Mouse (Mus musculus) mature B cell (primary cell): Measurements from ENCODE around the gene Lrp6.

ENCODE experiments used
- in situ Hi-C: fragments of 300-500 bp; cut with MboI; formaldehyde crosslinking; loops from 2 replicates; pipeline ENCODE4 v1.14.3; 2019

Gene Lrp6

GRCm38 (mm10) chr6:134575288-134575741 is 8.6 kb upstream of the Lrp6 start:
- in situ Hi-C loops, result no loop called here

- in situ Hi-C loops, result no loop called here
Measured at GRCm38 (mm10) chr6:134567986-134568556, 1.3 kb upstream of the Lrp6 start.

GRCm38 (mm10) chr6:134566248-134566817 is 432 bp downstream of the Lrp6 start:
- in situ Hi-C loops, result no loop called here

DNA sequence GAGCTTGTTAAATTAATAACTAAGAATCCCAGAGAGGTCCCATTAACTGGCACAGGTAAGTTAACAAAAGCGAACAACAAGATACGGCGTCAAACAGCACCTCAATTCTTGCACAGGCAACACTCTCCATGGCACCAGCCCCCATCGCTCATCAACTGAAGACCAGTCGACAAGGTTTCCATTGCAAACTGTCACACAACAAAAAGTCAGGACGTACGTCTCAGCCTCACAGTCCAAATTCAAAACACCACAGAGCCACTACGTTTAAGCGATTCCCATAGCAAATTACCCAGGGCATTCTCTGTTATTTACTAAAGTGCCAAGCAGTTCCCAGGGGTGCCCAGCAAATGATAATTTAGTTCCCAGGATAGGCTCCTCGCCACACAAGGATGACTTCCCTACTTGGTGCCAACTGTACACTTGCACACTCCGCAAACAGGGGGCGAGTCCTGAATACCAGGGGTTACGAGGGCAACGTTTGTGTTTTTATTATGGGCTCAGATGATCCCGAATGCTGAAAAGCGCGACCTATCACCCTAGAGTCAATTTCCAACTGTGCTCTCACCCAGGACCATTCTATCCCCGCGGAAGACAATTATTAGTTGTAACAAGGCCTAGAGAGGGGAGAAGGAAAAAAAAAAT is 1.0 kb downstream of the Lrp6 start:
- in situ Hi-C loops, result no loop called here

DNA sequence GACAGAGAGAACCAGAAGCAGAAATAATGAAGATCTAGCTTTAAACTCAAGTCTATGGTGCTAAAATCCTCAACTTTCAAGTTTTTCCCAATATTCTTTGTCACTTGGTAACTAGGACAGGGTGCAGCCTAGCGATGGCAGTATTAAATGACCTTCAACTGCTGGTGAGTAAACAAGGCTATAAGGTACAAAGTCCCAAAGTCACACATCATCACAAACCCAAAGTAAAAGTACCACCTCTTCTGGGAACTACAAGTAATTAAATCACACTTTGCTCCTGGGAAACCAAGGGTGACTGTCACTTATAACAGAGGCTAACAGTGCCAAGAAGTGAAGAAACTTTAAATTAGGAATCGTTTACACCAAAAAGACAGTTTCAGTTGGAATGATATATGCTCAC is 2.2 kb downstream of the Lrp6 start:
- in situ Hi-C loops, result no loop called here

DNA sequence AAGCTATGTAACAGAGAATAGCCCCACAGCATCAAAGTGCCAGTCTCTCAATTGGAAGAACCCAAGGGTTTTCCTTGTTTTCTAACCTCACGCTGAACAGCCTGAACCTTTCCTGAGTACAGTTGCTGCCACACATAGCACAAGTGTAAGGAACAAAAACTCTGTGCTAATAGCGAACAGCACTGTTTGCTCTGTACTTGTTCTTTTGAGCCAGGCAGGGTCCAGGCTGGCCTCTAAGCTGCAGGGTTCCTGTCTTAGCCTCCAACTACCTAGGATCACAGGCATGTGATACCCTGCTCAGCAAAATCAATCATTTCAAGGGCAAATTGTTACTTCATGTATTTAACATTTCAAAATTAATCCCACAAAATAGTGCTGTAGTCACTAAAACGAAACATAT is 7.1 kb downstream of the Lrp6 start:
- in situ Hi-C loops, result no loop called here

DNA sequence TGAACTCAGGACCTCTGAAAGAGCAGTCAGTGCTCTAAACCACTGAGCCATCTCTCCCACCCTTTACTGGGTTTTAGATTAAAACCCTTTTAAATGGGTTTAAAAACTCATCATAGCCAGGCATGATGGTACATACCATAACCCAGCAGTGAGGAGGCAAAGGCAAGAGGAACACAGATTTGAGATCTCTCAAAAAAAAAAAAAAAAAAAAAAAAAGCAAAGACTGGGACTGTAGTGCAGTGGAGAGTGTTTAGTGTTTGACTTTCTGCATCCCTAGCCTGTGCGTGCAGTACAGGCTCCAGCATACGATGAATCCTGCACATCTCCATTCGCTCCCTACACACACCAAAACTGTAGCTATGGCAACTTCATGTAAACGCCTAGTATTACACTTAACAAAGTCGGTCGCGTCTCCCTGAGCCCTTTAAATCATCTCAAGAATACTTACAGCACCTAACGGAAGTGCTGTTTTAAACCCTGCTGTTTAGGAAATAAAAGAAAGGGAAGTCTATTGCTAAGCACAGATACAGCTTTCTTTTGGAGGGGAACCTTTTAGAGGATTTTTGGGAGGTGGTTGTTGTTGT is 8.1 kb downstream of the Lrp6 start:
- in situ Hi-C loops, result no loop called here

- in situ Hi-C loops, result no loop called here
Measured at GRCm38 (mm10) chr6:134557043-134557442, 9.7 kb downstream of the Lrp6 start.

GRCm38 (mm10) chr6:134556185-134556950 is 10.4 kb downstream of the Lrp6 start:
- in situ Hi-C loops, result no loop called here

GRCm38 (mm10) chr6:134555178-134555577 is 11.6 kb downstream of the Lrp6 start:
- in situ Hi-C loops, result no loop called here

GRCm38 (mm10) chr6:134554230-134554629 is 12.5 kb downstream of the Lrp6 start:
- in situ Hi-C loops, result no loop called here

DNA sequence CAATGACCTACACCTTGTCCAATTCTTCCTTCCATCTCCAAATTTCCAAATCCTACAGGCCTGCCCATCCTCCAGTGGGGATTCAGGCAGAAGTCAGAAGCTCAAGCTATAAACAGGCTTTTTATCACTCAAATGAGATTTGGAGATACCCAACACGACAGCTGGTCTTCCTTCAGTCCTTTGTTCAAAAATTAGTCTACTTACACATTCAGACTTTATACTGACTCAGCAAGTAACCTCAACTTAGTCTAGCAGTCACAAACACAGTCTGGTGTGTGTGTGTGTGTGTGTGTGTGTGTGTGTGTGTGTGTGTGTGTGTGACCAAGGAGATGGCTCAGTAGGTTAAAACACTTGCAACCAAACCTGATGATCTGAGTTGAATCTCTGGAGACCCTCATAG is 15.8 kb downstream of the Lrp6 start:
- in situ Hi-C loops, result no loop called here

DNA sequence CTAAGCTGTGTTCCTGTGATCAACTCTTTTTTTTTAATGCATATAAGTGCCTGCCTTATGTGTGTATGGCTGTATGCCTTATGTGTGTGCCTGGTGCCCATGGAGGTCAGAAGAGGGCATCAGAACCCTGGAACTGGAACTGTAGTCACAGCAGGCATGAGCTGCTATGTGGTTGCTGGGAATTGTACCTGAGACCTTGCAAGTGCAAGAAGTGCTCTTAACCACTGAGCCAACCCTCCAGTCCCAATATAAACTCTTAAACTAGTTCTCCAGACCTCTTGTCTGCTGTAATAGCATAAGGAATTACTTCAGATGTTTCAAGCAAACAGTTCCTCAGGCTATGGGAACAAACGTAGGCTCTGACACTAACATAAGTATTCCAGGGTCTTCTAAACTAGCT is 16.4 kb downstream of the Lrp6 start:
- in situ Hi-C loops, result no loop called here

DNA sequence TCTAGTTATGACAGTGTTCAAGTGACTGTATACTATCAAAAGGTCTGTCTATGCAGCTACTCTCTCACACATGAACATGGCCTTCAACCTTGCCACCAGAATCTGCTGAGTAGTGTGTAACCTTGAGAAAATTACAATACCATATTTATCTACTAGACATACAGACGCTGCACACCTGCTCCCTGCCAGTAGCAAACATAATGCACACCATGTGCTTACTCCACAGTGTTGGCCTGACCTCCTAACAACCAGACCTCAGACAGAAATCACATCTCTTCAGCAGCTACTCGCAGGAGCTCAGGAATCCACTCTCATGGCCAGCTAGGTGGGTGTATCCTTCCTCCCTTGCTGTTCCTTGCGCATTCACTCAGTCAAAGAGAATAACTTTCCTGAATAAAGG is 21.9 kb downstream of the Lrp6 start:
- in situ Hi-C loops, result no loop called here

DNA sequence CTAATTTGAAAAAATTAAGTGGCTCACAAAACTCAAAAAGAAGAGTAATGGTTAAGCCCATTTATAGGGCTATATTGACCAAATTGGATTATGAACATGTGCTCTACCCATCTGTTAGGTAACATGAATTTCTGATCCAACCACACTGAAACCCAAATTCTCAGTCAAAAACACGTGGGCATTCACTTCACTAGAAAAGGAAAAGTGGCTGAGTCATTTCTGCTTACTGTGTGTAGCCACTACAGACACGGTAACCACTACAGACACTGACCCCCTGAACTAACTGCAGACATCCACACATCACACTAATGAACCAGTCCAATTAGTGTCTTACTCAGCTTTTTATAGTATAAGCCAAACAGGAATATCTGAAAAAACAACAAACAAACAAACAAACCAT is 22.7 kb downstream of the Lrp6 start:
- in situ Hi-C loops, result no loop called here

DNA sequence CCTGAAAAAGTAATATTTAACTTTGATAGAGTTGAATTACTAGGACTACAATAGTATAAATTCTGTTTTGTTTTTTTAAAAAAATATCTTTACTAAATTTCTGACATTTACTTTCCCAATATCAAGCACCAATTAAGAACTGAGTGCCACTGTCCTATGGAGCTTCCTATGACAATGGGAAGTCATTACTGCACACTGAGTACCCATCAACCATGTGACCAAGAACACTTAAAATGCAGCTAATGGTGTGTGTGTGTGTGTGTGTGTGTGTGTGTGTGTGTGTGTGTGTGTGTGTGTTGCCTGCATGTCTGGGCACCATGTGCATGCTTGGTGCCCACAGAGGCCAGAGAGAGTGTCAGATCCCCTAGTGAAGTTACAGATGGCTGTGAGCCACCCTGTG is 23.2 kb downstream of the Lrp6 start:
- in situ Hi-C loops, result no loop called here

DNA sequence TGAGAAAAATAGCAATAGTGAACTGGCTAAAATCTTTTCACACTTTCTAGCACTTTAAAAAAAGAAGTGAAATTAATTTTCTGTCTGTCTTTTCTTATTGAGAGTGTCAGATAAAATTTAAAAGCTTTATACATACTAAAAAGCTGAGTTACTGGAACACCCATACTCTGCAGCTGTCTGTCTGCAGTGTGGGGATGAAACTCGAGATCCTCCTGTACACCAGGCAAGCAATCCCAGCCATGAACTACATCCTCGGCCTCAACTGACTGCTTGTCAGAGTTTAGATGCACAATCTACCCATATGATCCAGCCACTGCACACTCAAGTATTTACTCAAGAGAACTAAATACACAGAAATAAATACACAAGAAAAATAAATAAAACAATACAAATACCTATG is 24.4 kb downstream of the Lrp6 start:
- in situ Hi-C loops, result no loop called here

DNA sequence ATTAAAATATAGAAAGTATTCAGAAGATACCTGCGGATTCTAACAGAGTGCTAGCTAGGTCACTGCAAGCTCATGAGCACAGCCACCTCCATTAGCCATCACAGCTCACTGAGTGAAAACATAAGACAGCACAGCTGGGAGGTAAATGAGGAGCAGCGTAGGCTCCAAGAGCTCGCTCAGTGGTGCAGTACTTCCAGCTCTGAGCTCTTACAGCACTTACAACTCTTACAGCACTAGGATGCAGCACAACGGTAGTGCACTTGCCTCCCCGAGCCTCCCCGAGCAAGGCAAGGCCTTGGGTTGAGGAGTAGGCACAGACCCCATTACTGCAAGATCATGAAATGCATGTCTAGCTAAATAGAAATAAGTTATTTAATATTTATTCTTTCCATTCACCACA is 26.6 kb downstream of the Lrp6 start:
- in situ Hi-C loops, result no loop called here

- in situ Hi-C loops, result no loop called here
Measured at GRCm38 (mm10) chr6:134539459-134539858, 27.3 kb downstream of the Lrp6 start.

DNA sequence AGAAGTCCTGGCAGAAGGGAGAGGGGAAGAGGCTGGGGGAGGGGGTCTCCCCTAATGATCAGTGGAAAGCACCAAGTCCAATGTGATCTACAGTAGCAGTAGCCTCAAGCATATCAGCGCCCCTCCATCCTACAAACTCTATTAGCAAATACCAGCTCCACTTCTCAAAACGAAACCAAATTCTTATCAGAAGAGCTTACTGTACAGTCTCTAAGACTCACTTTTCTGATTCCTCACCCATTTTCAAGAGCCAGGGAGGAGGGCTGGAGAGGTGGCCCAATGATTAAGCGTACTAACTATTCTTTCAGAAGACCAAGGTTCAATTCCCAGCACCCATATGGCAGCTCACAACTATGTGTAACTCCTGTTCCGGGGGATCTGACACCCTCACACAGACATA is 28.0 kb downstream of the Lrp6 start:
- in situ Hi-C loops, result no loop called here

- in situ Hi-C loops, result no loop called here
Measured at GRCm38 (mm10) chr6:134537461-134538117, 29.2 kb downstream of the Lrp6 start.

- in situ Hi-C loops, result no loop called here
Measured at GRCm38 (mm10) chr6:134535169-134535568, 31.6 kb downstream of the Lrp6 start.
